Mouse (Mus musculus) ES-Bruce4 (cell line): Measurements from ENCODE around the gene Ica1.

ENCODE experiments used
- CTCF ChIP-seq: IDR thresholded peaks from one replicate; pipeline ENCODE4 v1.8.1; 2011; ENCODE audit warnings: low read depth, low read length
- EP300 ChIP-seq: IDR thresholded peaks from 2 replicates; pipeline ENCODE4 v1.6.1; 2011; ENCODE audit warnings: low read depth, low read length; ENCODE audit not compliant: insufficient read depth

GRCm38 (mm10) chr6:8725610-8726009 lies 52.7 kb downstream of the Ica1 start:
- TF ChIP-seq EP300: no peak
- no peak for TF ChIP-seq CTCF
